Mouse (Mus musculus): Measurements from ENCODE around the gene Sco1.

GRCm38 (mm10) chr11:67075036-67075435 is 22.6 kb downstream of the Sco1 start:
- TF ChIP-seq TAL1 (IDR thresholded peaks at IDR 0.05; ENCODE audit: low read length) (no peak), GATA1 (IDR thresholded peaks at IDR 0.05; ENCODE audit: low read length) (no peak)

Data from erythroblast, embryonic 14.5 days (primary cell).